Mouse (Mus musculus) effector memory CD4-positive, alpha-beta T cell, adult 5 months (primary cell): Measurements from ENCODE around the gene F830045P16Rik. TPM values are rescaled to one million over a fixed set of nuclear protein-coding genes. Genes with fewer than 3 reads are reported as not detected.

Experiments
- polyA plus RNA-seq: library from polyadenylated mRNA; unstranded; fragments of 100-300 nt; shearing (Covaris generic); gene quantifications from one replicate; pipeline ENCODE4 v1.2.1, GENCODE M21; 2017

Gene F830045P16Rik
- polyA plus RNA-seq = not detected

DNA sequence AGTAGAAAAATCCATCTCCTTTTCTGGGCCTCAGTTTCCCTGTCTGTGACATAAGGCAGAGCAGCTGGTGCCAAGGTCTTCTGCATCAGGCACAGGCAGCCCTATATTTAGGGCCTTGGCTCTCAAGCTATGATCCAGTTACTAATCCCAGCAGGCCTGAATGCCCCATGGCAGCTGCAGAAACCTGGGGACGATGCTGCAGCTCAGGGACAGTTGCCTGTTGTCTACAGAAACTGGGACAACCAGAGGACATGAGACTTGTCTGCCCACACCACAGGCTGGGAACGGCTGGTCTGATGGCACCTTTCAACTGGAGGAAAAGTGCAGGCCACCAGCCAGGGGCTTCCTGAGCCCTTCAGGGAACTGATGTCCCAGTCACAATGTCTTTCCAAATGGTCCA is at the start of gene F830045P16Rik:
F830045P16Rik (minus strand) TSS at position 226 of the 400 bp plus-strand sequence.

Other genes starting within 250 kb of the F830045P16Rik start
- 0.49 TPM for gene Ckap2l, start 239.4 kb downstream of the F830045P16Rik start, polyA plus RNA-seq
- not detected for gene Il1a, start 226.6 kb downstream of the F830045P16Rik start, polyA plus RNA-seq
- 1.1 TPM for gene Il1b, start 165.5 kb downstream of the F830045P16Rik start, polyA plus RNA-seq
- 0.32 TPM for gene Sirpa, start 56.2 kb upstream of the F830045P16Rik start, polyA plus RNA-seq
- not detected for gene Pdyn, start 163.2 kb upstream of the F830045P16Rik start, polyA plus RNA-seq